Mouse (Mus musculus) CH12.LX (cell line): ENCODE data around the gene Tada2a. TPM values are rescaled to one million over a fixed set of nuclear protein-coding genes. Genes with fewer than 3 reads are reported as not detected.

ENCODE experiments used
- DNase-seq: peaks from one replicate; pipeline ENCODE4 v3.0.0-alpha.2; 2013; ENCODE audit errors: extremely low read depth
- H3K27ac ChIP-seq: 2 replicates; pipeline ENCODE4 v1.5.1; 2012; ENCODE audit warnings: low read depth, mild to moderate bottlenecking, control low read depth, moderate library complexity; ENCODE audit not compliant: insufficient read depth
- H3K27me3 ChIP-seq: replicated peaks from 2 replicates; pipeline ENCODE3; 2012; ENCODE audit warnings: inconsistent platforms
- H3K36me3 ChIP-seq, 2 experiments: replicated peaks in 1 of 2; 2 replicates each; pipeline versions ENCODE3 to v1.6.1; 2012; ENCODE audit warnings: inconsistent platforms in 1 of 2, low read length in 1 of 2, mild to moderate bottlenecking in 1 of 2, mixed read lengths in 1 of 2, moderate library complexity in 1 of 2; ENCODE audit not compliant: control insufficient read depth in 1 of 2, insufficient read depth in 1 of 2
- H3K4me1 ChIP-seq, 2 experiments: 2 replicates each; pipeline ENCODE4 v1.6.1; 2012; ENCODE audit warnings: inconsistent platforms in 1 of 2, moderate library complexity in 1 of 2; ENCODE audit not compliant: insufficient read depth in 2 of 2, control insufficient read depth in 1 of 2
- H3K4me2 ChIP-seq: 2 replicates; pipeline ENCODE4 v1.6.1; 2012; ENCODE audit warnings: low read depth, mild to moderate bottlenecking, control low read depth; ENCODE audit not compliant: poor library complexity, insufficient read depth, severe bottlenecking
- H3K4me3 ChIP-seq, 3 experiments: fragments of 150-350 bp in 1 of 3; sonication (generic) in 1 of 3; replicated peaks in 1 of 3; 2 replicates each; pipeline versions ENCODE3 to v1.5.1; 2011 to 2012; ENCODE audit warnings: low read depth in 2 of 3, low read length in 2 of 3, mild to moderate bottlenecking in 2 of 3, moderate library complexity in 2 of 3, control low read depth in 1 of 3, improper control_type of control experiment in 1 of 3, inconsistent platforms in 1 of 3, mixed read lengths in 1 of 3; ENCODE audit not compliant: poor library complexity in 1 of 3
- H3K79me2 ChIP-seq: replicated peaks from 2 replicates; pipeline ENCODE4 v1.6.1; 2012; ENCODE audit warnings: mild to moderate bottlenecking, moderate library complexity; ENCODE audit not compliant: control insufficient read depth, poor library complexity, insufficient read depth, severe bottlenecking; ENCODE audit errors: extremely low read depth
- H3K9ac ChIP-seq: 2 replicates; pipeline ENCODE4 v1.6.1; 2012; ENCODE audit warnings: low read depth, mild to moderate bottlenecking, control low read depth, moderate library complexity; ENCODE audit not compliant: insufficient read depth
- H3K9me3 ChIP-seq: replicated peaks from 2 replicates; pipeline ENCODE3; 2012; ENCODE audit warnings: low read length, inconsistent platforms, mixed read lengths
- BHLHE40 ChIP-seq: IDR thresholded peaks from 2 replicates; pipeline ENCODE4 v1.6.1; 2011; ENCODE audit warnings: mild to moderate bottlenecking, low read depth, low read length, improper control_type of control experiment
- CTCF ChIP-seq, 2 experiments: IDR thresholded peaks in 1 of 2; conservative IDR thresholded peaks in 1 of 2; 2 replicates each; pipeline ENCODE4 v1.5.1; 2011 to 2012; ENCODE audit warnings: low read depth in 2 of 2, low read length in 2 of 2, improper control_type of control experiment in 1 of 2, inconsistent platforms in 1 of 2, mild to moderate bottlenecking in 1 of 2, moderate library complexity in 1 of 2
- ELF1 ChIP-seq: IDR thresholded peaks from 2 replicates; pipeline ENCODE4 v1.6.1; 2014; ENCODE audit warnings: low read depth, mild to moderate bottlenecking, inconsistent platforms, low read length, improper control_type of control experiment
- HCFC1 ChIP-seq: IDR thresholded peaks from 2 replicates; pipeline ENCODE4 v1.6.1; 2012; ENCODE audit warnings: low read depth, mild to moderate bottlenecking, inconsistent platforms, low read length, improper control_type of control experiment
- IRF4 ChIP-seq: IDR thresholded peaks from 2 replicates; pipeline ENCODE4 v1.6.1; 2014; ENCODE audit warnings: low read depth, mild to moderate bottlenecking, inconsistent platforms, low read length, improper control_type of control experiment
- JUND ChIP-seq: conservative IDR thresholded peaks from 2 replicates; pipeline ENCODE4 v1.6.1; 2011; ENCODE audit warnings: low read depth, low read length, improper control_type of control experiment
- KAT2A ChIP-seq: IDR thresholded peaks from 2 replicates; pipeline ENCODE4 v1.6.1; 2012; ENCODE audit warnings: low read length, improper control_type of control experiment, inconsistent platforms; ENCODE audit not compliant: insufficient replicate concordance
- MAX ChIP-seq: IDR thresholded peaks from 2 replicates; pipeline ENCODE4 v1.6.1; 2011; ENCODE audit warnings: low read length, improper control_type of control experiment
- MEF2A ChIP-seq: IDR thresholded peaks from 2 replicates; pipeline ENCODE4 v1.6.1; 2014; ENCODE audit warnings: low read depth, mild to moderate bottlenecking, inconsistent platforms, low read length, improper control_type of control experiment, borderline replicate concordance
- MXI1 ChIP-seq: IDR thresholded peaks from 2 replicates; pipeline ENCODE4 v1.6.1; 2011; ENCODE audit warnings: mild to moderate bottlenecking, low read depth, low read length, improper control_type of control experiment
- MYC ChIP-seq: IDR thresholded peaks from 2 replicates; pipeline ENCODE4 v1.6.1; 2011; ENCODE audit warnings: low read depth, mild to moderate bottlenecking, improper control_type of control experiment, low read length
- NELFE ChIP-seq: IDR thresholded peaks from 2 replicates; pipeline ENCODE4 v1.6.1; 2011; ENCODE audit warnings: low read depth, low read length, improper control_type of control experiment
- NRF1 ChIP-seq: IDR thresholded peaks from 2 replicates; pipeline ENCODE4 v1.6.1; 2014; ENCODE audit warnings: low read depth, mild to moderate bottlenecking, inconsistent platforms, low read length, improper control_type of control experiment, moderate library complexity
- PAX5 ChIP-seq: IDR thresholded peaks from 2 replicates; pipeline ENCODE4 v1.6.1; 2012; ENCODE audit warnings: low read length, inconsistent platforms, mixed read lengths
- POLR2A ChIP-seq: IDR thresholded peaks from 2 replicates; pipeline ENCODE4 v1.6.1; 2011; ENCODE audit warnings: low read depth, mild to moderate bottlenecking, improper control_type of control experiment, low read length
- POLR2AphosphoS2 ChIP-seq: IDR thresholded peaks from 2 replicates; pipeline ENCODE4 v1.6.1; 2011; ENCODE audit warnings: low read depth, low read length, improper control_type of control experiment
- RAD21 ChIP-seq: IDR thresholded peaks from 2 replicates; pipeline ENCODE4 v1.6.1; 2011; ENCODE audit warnings: low read depth, mild to moderate bottlenecking, low read length, improper control_type of control experiment, moderate library complexity
- SIN3A ChIP-seq: IDR thresholded peaks from 2 replicates; pipeline ENCODE4 v1.6.1; 2012; ENCODE audit warnings: low read length, improper control_type of control experiment, inconsistent platforms
- TCF12 ChIP-seq: IDR thresholded peaks from 2 replicates; pipeline ENCODE4 v1.6.1; 2014; ENCODE audit warnings: low read depth, mild to moderate bottlenecking, inconsistent platforms, low read length, improper control_type of control experiment
- UBTF ChIP-seq: IDR thresholded peaks from 2 replicates; pipeline ENCODE4 v1.6.1; 2012; ENCODE audit warnings: low read depth, mild to moderate bottlenecking, inconsistent platforms, low read length, improper control_type of control experiment, moderate library complexity
- USF1 ChIP-seq: IDR thresholded peaks from 2 replicates; pipeline ENCODE4 v1.6.1; 2014; ENCODE audit warnings: low read depth, mild to moderate bottlenecking, inconsistent platforms, low read length, improper control_type of control experiment
- ZMIZ1 ChIP-seq: IDR thresholded peaks from 2 replicates; pipeline ENCODE4 v1.6.1; 2012; ENCODE audit warnings: low read depth, mild to moderate bottlenecking, inconsistent platforms, low read length, improper control_type of control experiment
- ZNF384 ChIP-seq: IDR thresholded peaks from 2 replicates; pipeline ENCODE4 v1.6.1; 2012; ENCODE audit warnings: low read depth, low read length, improper control_type of control experiment, inconsistent platforms
- dilution Hi-C: fragments of 300-500 bp; cut with MboI; formaldehyde crosslinking; loops from 2 replicates; pipeline ENCODE4 v1.14.3; 2020; ENCODE audit warnings: low sequenced_read_pairs; ENCODE audit not compliant: extremely low pct_unique_long_range_greater_than_20kb, extremely low pct_ligation_motif_present
- in situ Hi-C: fragments of 300-500 bp; cut with MboI; formaldehyde crosslinking; loops from 3 replicates; pipeline ENCODE4 v1.14.3; 2019; ENCODE audit warnings: low sequenced_read_pairs, low pct_ligation_motif_present, low pct_unique_long_range_greater_than_20kb, mixed read lengths
- polyA plus RNA-seq: library from polyadenylated mRNA; unstranded; fragments of >175 nt; gene quantifications from 2 replicates; pipeline ENCODE4 v1.2.1, GENCODE M21; 2012; ENCODE audit warnings: low read depth; ENCODE audit not compliant: insufficient read length
- total RNA-seq, 2 experiments: library from RNA; depleted of rRNA; stranded (reverse); fragments of 300-350 nt in 1 of 2; fragments of >200 nt in 1 of 2; gene quantifications; 2 replicates each; pipeline ENCODE4 v1.2.3; 2012 to 2014

The Tada2a gene
- total RNA-seq (2012; rRNA removed) (37.5 and 40.8 TPM in 2 replicates), total RNA-seq (2014; rRNA removed) (33.1 and 34.1 TPM in 2 replicates), polyA plus RNA-seq (59.5 and 66.1 TPM in 2 replicates)

DNA sequence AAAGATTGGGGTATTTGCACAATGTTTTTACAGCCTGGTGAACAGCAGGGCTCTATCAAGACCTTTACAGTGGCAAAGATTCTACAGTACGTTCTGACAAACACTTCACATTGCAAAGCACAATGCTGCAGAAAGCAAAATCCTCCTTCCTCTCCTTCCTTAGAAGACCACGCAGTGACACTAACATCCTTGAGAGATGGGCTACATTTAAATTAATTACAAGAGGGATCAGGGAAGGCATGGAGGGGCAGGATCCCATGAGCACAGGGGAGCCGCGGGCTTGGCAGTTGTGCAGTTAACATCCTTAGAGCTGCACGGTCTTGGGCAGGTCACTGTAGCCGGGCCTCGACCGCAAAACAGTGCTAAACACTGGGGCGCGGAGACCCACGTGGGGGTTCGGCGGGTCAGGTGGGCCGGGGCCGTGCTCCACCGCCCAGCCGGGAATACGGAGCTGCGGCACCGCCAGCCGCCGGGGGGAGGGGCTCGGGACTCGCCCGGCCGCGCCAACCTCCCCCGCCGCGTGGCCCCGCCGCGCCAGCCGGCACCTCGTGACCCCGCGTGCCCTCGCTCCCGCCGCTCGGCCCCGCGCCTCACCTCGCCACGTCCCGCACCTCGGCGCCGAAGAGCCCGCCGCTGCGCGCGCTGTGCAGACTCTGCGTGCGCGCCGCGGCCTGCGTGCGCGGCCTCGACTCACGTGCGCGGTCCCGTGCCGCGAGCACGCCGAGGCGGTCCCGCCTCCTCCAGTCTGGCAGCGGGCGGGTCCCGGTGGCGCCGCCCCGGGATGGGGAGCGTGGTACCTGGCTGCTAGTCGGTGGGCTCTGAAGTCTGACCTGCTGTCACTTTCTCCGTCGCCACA lies at the start of gene Tada2a, which contains the start of gene Acaca:
TSS of gene Tada2a (minus strand) at position 658 of the 856 bp plus-strand sequence.
TSS of gene Acaca (plus strand) at position 730 of the 856 bp plus-strand sequence.
- dilution Hi-C loops (no loop called here), in situ Hi-C loops (loop anchor here (5.0 kb wide), 1 partner anchor 37 kb away; no protein-coding TSS in a partner anchor)
- H3K79me2 ChIP-seq = peaks cover 22% of the 10 kb centered on the region
- DNase-seq = peak; percentile 77
- peak within 1 kb of the TSS; percentile 82 for H3K9ac ChIP-seq
- no peak within 1 kb of the TSS for H3K27ac ChIP-seq
- no peaks in the 10 kb centered on the region for H3K9me3 ChIP-seq
- peak within 1 kb of the TSS; percentile 75 to 91 (median 91) for H3K4me3 ChIP-seq
- TF ChIP-seq TCF12 (peak; percentile 79), JUND (no peak), POLR2AphosphoS2 (0 out of 2 replicates have a peak, but pooled peaks have one; percentile 55), ZNF384 (no peak), ZMIZ1 (peak; percentile 75), KAT2A (0 out of 2 replicates have a peak, but pooled peaks have one; percentile 38), ELF1 (peak; percentile 32; the same call in 1 of the 2 replicates), USF1 (peak; percentile 42), NRF1 (peak; percentile 81), BHLHE40 (peak; percentile 97), MYC (peak; percentile 56; the same call in 1 of the 2 replicates), NELFE (peak; percentile 88), RAD21 (no peak), SIN3A (peak; percentile 72), CTCF (conservative IDR thresholded peaks at IDR 0.05 in 1 of 2, IDR thresholded peaks at IDR 0.05 in 1 of 2; ENCODE audit: low read depth in 2 of 2, low read length in 2 of 2) (0 out of 4 replicates have a peak, but pooled peaks of 1 of the 2 experiments have one; percentile 0), UBTF (peak; percentile 10; the same call in 1 of the 2 replicates), MEF2A (peak; percentile 48; the same call in 1 of the 2 replicates), HCFC1 (peak; percentile 49; the same call in 1 of the 2 replicates), MXI1 (peak; percentile 95), IRF4 (no peak), POLR2A (peak; percentile 79; the same call in 1 of the 2 replicates), PAX5 (no peak), MAX (peak; percentile 75)
- H3K36me3 ChIP-seq = peaks cover 22 to 34% of the 10 kb centered on the region in 2 experiments
- peaks cover 0 to 34% of the 10 kb centered on the region in 2 experiments; a peak in 2 of 4 replicates for H3K4me1 ChIP-seq
- H3K4me2 ChIP-seq = peak within 1 kb of the TSS; percentile 72
- peaks cover 7% of the 10 kb centered on the region for H3K27me3 ChIP-seq
